Mouse (Mus musculus): ENCODE data around the gene Clec4b2. TPM values are rescaled to one million over a fixed set of nuclear protein-coding genes. Genes with fewer than 3 reads are reported as not detected.
A peak's percentile ranks its signal among the peaks of the same experiment; 100 is the strongest.
"Not testable (repeated sequence)": the region's sequence is repeated elsewhere in the genome, so short reads cannot be mapped to it uniquely, and the experiment has no call there.

The Clec4b2 gene
- polyA plus RNA-seq (2016; fragmentation: Nextera tagmentation; extraction: Ambion mirVana) = not detected in 2 replicates

- no peaks in the 10 kb centered on the region for H3K27me3 ChIP-seq (replicated peaks)
- no peak for ATAC-seq (ENCODE audit: insufficient number of reproducible peaks, low FRiP score)
These were observed at the start of gene Clec4b2 for GRCm38 (mm10) chr6:123172593-123172992. Clec4b2 (plus strand) TSS chr6:123172893.

GRCm38 (mm10) chr6:123123195-123123594 is 49.5 kb upstream of the Clec4b2 start:
- H3K4me3 ChIP-seq = no peak overlapping the region
- no peak overlapping the region for H3K4me2 ChIP-seq
- H3K36me3 ChIP-seq = no peaks in the 10 kb centered on the region
- peaks cover 9% of the 10 kb centered on the region; the same call in 1 of the 2 replicates for H3K9me3 ChIP-seq (replicated peaks)
- no peaks in the 10 kb centered on the region for H3K27me3 ChIP-seq (replicated peaks)
- H3K9ac ChIP-seq = no peak overlapping the region
- no peak overlapping the region for H3K27ac ChIP-seq (ENCODE audit: poor library complexity, severe bottlenecking)
- no peak for ATAC-seq (ENCODE audit: insufficient number of reproducible peaks, low FRiP score)
- 61% methylated on average over 3 of the region's 3 CpGs for WGBS
- no peaks in the 10 kb centered on the region for H3K4me1 ChIP-seq (replicated peaks)

More at GRCm38 (mm10) chr6:123172593-123172992, at the start of gene Clec4b2:
- Histone ChIP-seq H3K9ac (no peak within 1 kb of the TSS), H3K4me2 (no peak within 1 kb of the TSS), H3K27ac (ENCODE audit: poor library complexity, severe bottlenecking) (no peak within 1 kb of the TSS), H3K4me3 (no peak within 1 kb of the TSS), H3K4me1 (replicated peaks) (no peaks in the 10 kb centered on the region), H3K9me3 (replicated peaks) (0 out of 2 replicates have a peak, but pooled peaks cover 7% of the 10 kb centered on the region), H3K36me3 (no peaks in the 10 kb centered on the region)
- WGBS = 74% methylated on average over 4 of the region's 4 CpGs

- WGBS = 50% methylated on average over 1 of the region's 1 CpGs
- H3K4me2 ChIP-seq = no peak overlapping the region
- no peak overlapping the region for H3K4me3 ChIP-seq
- H3K9ac ChIP-seq = no peak overlapping the region
- H3K27me3 ChIP-seq (replicated peaks) = no peaks in the 10 kb centered on the region
- peaks cover 7% of the 10 kb centered on the region; the same call in 1 of the 2 replicates for H3K9me3 ChIP-seq (replicated peaks)
- no peak for ATAC-seq (ENCODE audit: insufficient number of reproducible peaks, low FRiP score)
- no peaks in the 10 kb centered on the region for H3K4me1 ChIP-seq (replicated peaks)
- no peak overlapping the region for H3K27ac ChIP-seq (ENCODE audit: poor library complexity, severe bottlenecking)
- H3K36me3 ChIP-seq = no peaks in the 10 kb centered on the region
These were observed 45.5 kb upstream of the Clec4b2 start for GRCm38 (mm10) chr6:123127173-123127572.

GRCm38 (mm10) chr6:123137766-123138526 is 34.7 kb upstream of the Clec4b2 start:
- not testable (repeated sequence) for H3K9ac ChIP-seq; H3K36me3 ChIP-seq; H3K27me3 ChIP-seq (replicated peaks); H3K9me3 ChIP-seq (replicated peaks); H3K27ac ChIP-seq (ENCODE audit: poor library complexity, severe bottlenecking); H3K4me1 ChIP-seq (replicated peaks); H3K4me3 ChIP-seq; ATAC-seq (ENCODE audit: insufficient number of reproducible peaks, low FRiP score); H3K4me2 ChIP-seq
- 54% methylated on average over 29 of the region's 29 CpGs for WGBS

GRCm38 (mm10) chr6:123170106-123170505 is 2.6 kb upstream of the Clec4b2 start:
- Histone ChIP-seq H3K36me3 (no peaks in the 10 kb centered on the region), H3K9ac (no peak overlapping the region), H3K4me2 (no peak overlapping the region), H3K4me3 (no peak overlapping the region), H3K4me1 (replicated peaks) (no peaks in the 10 kb centered on the region), H3K27ac (ENCODE audit: poor library complexity, severe bottlenecking) (no peak overlapping the region), H3K27me3 (replicated peaks) (no peaks in the 10 kb centered on the region), H3K9me3 (replicated peaks) (0 out of 2 replicates have a peak, but pooled peaks cover 7% of the 10 kb centered on the region)
- ATAC-seq (ENCODE audit: insufficient number of reproducible peaks, low FRiP score) = no peak
- 59% methylated on average over 1 of the region's 1 CpGs for WGBS

- Histone ChIP-seq H3K9ac (no peak overlapping the region), H3K27me3 (replicated peaks) (no peaks in the 10 kb centered on the region)
These were observed 1.7 kb upstream of the Clec4b2 start for GRCm38 (mm10) chr6:123171040-123171439.

GRCm38 (mm10) chr6:123175549-123175948 is 2.9 kb downstream of the Clec4b2 start:
- no peak for ATAC-seq (ENCODE audit: insufficient number of reproducible peaks, low FRiP score)
- no peaks in the 10 kb centered on the region for H3K27me3 ChIP-seq (replicated peaks)
- H3K27ac ChIP-seq (ENCODE audit: poor library complexity, severe bottlenecking) = no peak overlapping the region
- WGBS = 77% methylated on average over 1 of the region's 1 CpGs
- no peak overlapping the region for H3K4me3 ChIP-seq
- no peaks in the 10 kb centered on the region for H3K36me3 ChIP-seq
- 0 out of 2 replicates have a peak, but pooled peaks cover 2% of the 10 kb centered on the region for H3K9me3 ChIP-seq (replicated peaks)
- H3K4me1 ChIP-seq (replicated peaks) = no peaks in the 10 kb centered on the region
- H3K4me2 ChIP-seq = no peak overlapping the region
- no peak overlapping the region for H3K9ac ChIP-seq

More at GRCm38 (mm10) chr6:123171040-123171439, 1.7 kb upstream of the Clec4b2 start:
- Histone ChIP-seq H3K4me2 (no peak overlapping the region), H3K4me1 (replicated peaks) (no peaks in the 10 kb centered on the region), H3K36me3 (no peaks in the 10 kb centered on the region), H3K27ac (ENCODE audit: poor library complexity, severe bottlenecking) (no peak overlapping the region), H3K9me3 (replicated peaks) (0 out of 2 replicates have a peak, but pooled peaks cover 7% of the 10 kb centered on the region), H3K4me3 (no peak overlapping the region)
- ATAC-seq (ENCODE audit: insufficient number of reproducible peaks, low FRiP score) = no peak

- 59% methylated on average over 2 of the region's 2 CpGs for WGBS
- not testable (repeated sequence) for H3K4me1 ChIP-seq (replicated peaks); H3K36me3 ChIP-seq; H3K9ac ChIP-seq; H3K9me3 ChIP-seq (replicated peaks); H3K4me3 ChIP-seq; H3K27ac ChIP-seq (ENCODE audit: poor library complexity, severe bottlenecking); H3K27me3 ChIP-seq (replicated peaks); ATAC-seq (ENCODE audit: insufficient number of reproducible peaks, low FRiP score); H3K4me2 ChIP-seq
These were observed 12.2 kb downstream of the Clec4b2 start for GRCm38 (mm10) chr6:123184862-123185261.

GRCm38 (mm10) chr6:123207187-123208076 is 34.7 kb downstream of the Clec4b2 start:
- Histone ChIP-seq H3K27ac (ENCODE audit: poor library complexity, severe bottlenecking) (no peak overlapping the region), H3K27me3 (replicated peaks) (no peaks in the 10 kb centered on the region), H3K36me3 (no peaks in the 10 kb centered on the region), H3K9ac (no peak overlapping the region), H3K4me3 (no peak overlapping the region), H3K9me3 (replicated peaks) (peaks cover 16% of the 10 kb centered on the region), H3K4me1 (replicated peaks) (no peaks in the 10 kb centered on the region), H3K4me2 (no peak overlapping the region)
- peak; percentile 80 for ATAC-seq (ENCODE audit: insufficient number of reproducible peaks, low FRiP score)
- 85% methylated on average over 1 of the region's 1 CpGs for WGBS

- not testable (repeated sequence) for ATAC-seq (ENCODE audit: insufficient number of reproducible peaks, low FRiP score); H3K4me1 ChIP-seq (replicated peaks); H3K27me3 ChIP-seq (replicated peaks); H3K27ac ChIP-seq (ENCODE audit: poor library complexity, severe bottlenecking); H3K36me3 ChIP-seq; H3K4me2 ChIP-seq; H3K4me3 ChIP-seq; H3K9ac ChIP-seq
- peaks cover 16% of the 10 kb centered on the region for H3K9me3 ChIP-seq (replicated peaks)
These were observed 35.4 kb downstream of the Clec4b2 start for GRCm38 (mm10) chr6:123208077-123208439.

- H3K9me3 ChIP-seq (replicated peaks) = peaks cover 21% of the 10 kb centered on the region
- H3K4me3 ChIP-seq = no peak overlapping the region
- 71% methylated on average over 1 of the region's 1 CpGs for WGBS
- H3K27ac ChIP-seq (ENCODE audit: poor library complexity, severe bottlenecking) = no peak overlapping the region
- no peak overlapping the region for H3K4me2 ChIP-seq
- no peaks in the 10 kb centered on the region for H3K4me1 ChIP-seq (replicated peaks)
- no peaks in the 10 kb centered on the region for H3K36me3 ChIP-seq
- no peak for ATAC-seq (ENCODE audit: insufficient number of reproducible peaks, low FRiP score)
- no peaks in the 10 kb centered on the region for H3K27me3 ChIP-seq (replicated peaks)
- no peak overlapping the region for H3K9ac ChIP-seq
These were observed 39.0 kb downstream of the Clec4b2 start for GRCm38 (mm10) chr6:123211726-123212125.
